Mouse (Mus musculus) intestine, embryonic 15.5 days (tissue): Measurements from ENCODE around the gene Fam185a. TPM values are rescaled to one million over a fixed set of nuclear protein-coding genes. Genes with fewer than 3 reads are reported as not detected.
A peak's percentile ranks its signal among the peaks of the same experiment; 100 is the strongest.

Experiments used
- ATAC-seq: fragments of 200-750 bp; cut with Nextera tagmentation; 2 replicates; pipeline ENCODE4 v1.8.0; 2017; ENCODE audit warnings: moderate TSS enrichment, moderate library complexity
- H3K27ac ChIP-seq: fragments of 300-500 bp; sonication (generic); 2 replicates; pipeline ENCODE4 v1.5.1; 2015; ENCODE audit warnings: mild to moderate bottlenecking, inconsistent platforms
- H3K27me3 ChIP-seq: fragments of 300-500 bp; sonication (generic); replicated peaks from 2 replicates; pipeline ENCODE4 v1.6.1; 2015; ENCODE audit warnings: inconsistent platforms
- H3K36me3 ChIP-seq: fragments of 300-500 bp; sonication (generic); 2 replicates; pipeline ENCODE4 v1.6.1; 2015; ENCODE audit warnings: inconsistent platforms
- H3K4me1 ChIP-seq: fragments of 300-500 bp; sonication (generic); replicated peaks from 2 replicates; pipeline ENCODE4 v1.6.1; 2015; ENCODE audit warnings: inconsistent platforms
- H3K4me2 ChIP-seq: fragments of 300-500 bp; sonication (generic); replicated peaks from 2 replicates; pipeline ENCODE4 v1.6.1; 2015; ENCODE audit warnings: mild to moderate bottlenecking, inconsistent platforms
- H3K4me3 ChIP-seq: fragments of 300-500 bp; sonication (generic); replicated peaks from 2 replicates; pipeline ENCODE4 v1.5.1; 2015; ENCODE audit warnings: inconsistent platforms
- H3K9ac ChIP-seq: fragments of 300-500 bp; sonication (generic); 2 replicates; pipeline ENCODE4 v1.6.1; 2015; ENCODE audit warnings: inconsistent platforms
- H3K9me3 ChIP-seq: fragments of 300-500 bp; sonication (generic); 2 replicates; pipeline ENCODE4 v1.6.1; 2016; ENCODE audit warnings: inconsistent platforms
- WGBS: fragments of 180-500 bp; shearing (Covaris S2); methylation state at CpG from one replicate; pipeline ENCODE4 v1.1.7; 2015; 5-methylcytosine and 5-hydroxymethylcytosine counted together
- polyA plus RNA-seq: library from polyadenylated mRNA; unstranded; fragments of >200 nt; fragmentation: Nextera tagmentation; extraction: Ambion mirVana; gene quantifications from 2 replicates; pipeline ENCODE4 v1.2.1, GENCODE M21; 2015

Gene Fam185a
- polyA plus RNA-seq, 1 experiment from 2014 or later, result 9.7 TPM

DNA sequence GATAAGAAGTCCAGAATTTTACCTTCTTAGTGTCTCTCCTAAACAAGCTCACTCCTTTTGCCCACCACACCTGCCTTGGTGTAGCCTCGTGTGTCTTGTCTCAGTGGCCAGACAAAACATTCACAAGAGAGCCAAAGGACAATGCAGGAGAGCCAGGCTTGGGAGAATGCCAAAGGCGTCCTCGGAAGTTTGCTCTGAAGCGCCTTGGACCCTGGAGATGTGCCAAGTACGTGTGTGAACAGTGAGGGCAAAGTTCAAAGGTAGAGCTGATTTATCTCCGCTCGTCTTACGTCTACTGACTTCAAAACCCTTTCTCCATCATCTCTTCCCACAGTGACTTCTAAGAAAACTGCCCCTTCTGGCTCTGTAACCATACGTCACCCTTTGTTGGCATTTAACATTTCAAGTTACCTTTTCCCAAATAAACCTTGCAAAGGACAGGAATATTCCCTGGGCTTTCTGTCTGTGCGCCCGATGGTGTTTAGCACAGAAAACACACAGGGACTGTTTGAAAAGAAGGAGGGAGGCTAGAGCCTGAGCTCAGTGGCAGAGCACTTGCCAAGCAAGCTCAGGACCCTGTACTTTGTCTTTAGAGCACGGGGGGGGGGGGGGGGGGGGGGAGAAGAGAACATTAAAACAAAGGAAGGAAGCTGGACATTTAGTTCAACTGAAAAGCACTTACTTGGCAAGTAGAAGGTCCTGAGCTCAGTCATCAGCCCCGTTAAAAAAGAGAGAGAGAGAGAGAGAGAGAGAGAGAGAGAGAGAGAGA is 33.0 kb upstream of the Fam185a start:
- Histone ChIP-seq H3K4me2 (peak overlapping the region; percentile 26; the same call in 1 of the 2 replicates), H3K36me3 (no peaks in the 10 kb centered on the region), H3K27ac (no peak overlapping the region), H3K4me1 (peaks cover 5% of the 10 kb centered on the region; the same call in 1 of the 2 replicates), H3K9me3 (no peaks in the 10 kb centered on the region), H3K27me3 (no peaks in the 10 kb centered on the region), H3K4me3 (no peak overlapping the region), H3K9ac (no peak overlapping the region)
- WGBS, result 18% methylated on average over 13 of the region's 13 CpGs
- ATAC-seq, result peak; percentile 88

DNA sequence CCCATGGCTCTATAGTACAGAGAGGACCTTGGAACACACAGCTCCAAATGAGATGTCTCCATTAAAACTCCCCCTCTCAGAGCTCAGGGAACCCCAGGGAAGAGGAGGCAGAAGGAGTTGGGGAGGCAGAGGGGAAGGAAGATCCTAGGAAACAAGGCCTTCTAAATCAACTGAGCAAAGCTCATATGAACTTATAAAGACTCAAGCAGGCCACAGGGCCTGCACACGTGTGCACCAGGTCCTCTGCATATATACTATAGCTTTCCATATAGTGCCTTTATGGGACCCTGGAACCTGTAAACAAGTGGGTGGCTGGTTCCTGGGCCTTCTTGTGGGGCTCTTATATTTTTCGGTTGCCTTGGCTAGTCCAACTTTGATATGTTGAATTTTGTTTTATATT is 30.2 kb upstream of the Fam185a start:
- H3K4me2 ChIP-seq, result no peak overlapping the region
- no peak overlapping the region for H3K4me3 ChIP-seq
- H3K9ac ChIP-seq, result no peak overlapping the region
- H3K9me3 ChIP-seq, result no peaks in the 10 kb centered on the region
- no peak overlapping the region for H3K27ac ChIP-seq
- H3K36me3 ChIP-seq, result no peaks in the 10 kb centered on the region
- ATAC-seq, result no peak
- 90% methylated on average over 2 of the region's 2 CpGs for WGBS
- no peaks in the 10 kb centered on the region for H3K27me3 ChIP-seq
- H3K4me1 ChIP-seq, result peaks cover 5% of the 10 kb centered on the region; the same call in 1 of the 2 replicates

DNA sequence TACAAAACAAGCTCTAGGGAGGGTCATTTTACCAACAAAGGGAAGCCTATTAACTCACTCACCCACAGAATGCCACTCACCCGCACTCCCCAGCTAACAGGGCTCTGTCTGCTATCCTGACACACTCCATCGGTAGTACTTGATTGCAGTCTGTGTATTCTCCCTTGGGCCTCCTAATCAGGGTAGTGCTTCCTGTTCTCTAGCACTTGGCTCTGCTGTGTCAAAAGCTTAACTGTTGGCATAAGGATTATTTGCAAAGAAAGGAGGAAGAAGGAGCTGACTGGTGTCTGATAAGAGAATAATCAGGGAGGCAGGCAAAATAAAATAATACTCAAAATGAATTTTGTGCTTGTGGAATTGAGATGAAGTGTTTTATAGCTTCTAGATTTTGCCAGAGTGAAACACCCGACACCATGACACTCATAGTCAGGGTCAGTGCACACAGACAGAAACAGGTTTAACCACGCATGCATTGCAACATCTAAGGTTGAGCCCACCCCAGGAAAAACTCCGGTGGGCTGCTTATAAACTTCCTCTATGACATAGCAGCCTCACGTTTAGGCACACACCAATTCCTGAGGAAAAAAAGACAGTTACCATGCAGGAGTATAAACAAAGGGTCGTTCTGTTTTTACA is 29.4 kb upstream of the Fam185a start:
- no peak overlapping the region for H3K4me2 ChIP-seq
- H3K27ac ChIP-seq, result no peak overlapping the region
- no peaks in the 10 kb centered on the region for H3K9me3 ChIP-seq
- no peaks in the 10 kb centered on the region for H3K36me3 ChIP-seq
- no peak overlapping the region for H3K4me3 ChIP-seq
- ATAC-seq, result no peak
- 21% methylated on average over 7 of the region's 7 CpGs for WGBS
- no peak overlapping the region for H3K9ac ChIP-seq
- no peaks in the 10 kb centered on the region for H3K27me3 ChIP-seq
- H3K4me1 ChIP-seq, result peaks cover 5% of the 10 kb centered on the region; the same call in 1 of the 2 replicates

DNA sequence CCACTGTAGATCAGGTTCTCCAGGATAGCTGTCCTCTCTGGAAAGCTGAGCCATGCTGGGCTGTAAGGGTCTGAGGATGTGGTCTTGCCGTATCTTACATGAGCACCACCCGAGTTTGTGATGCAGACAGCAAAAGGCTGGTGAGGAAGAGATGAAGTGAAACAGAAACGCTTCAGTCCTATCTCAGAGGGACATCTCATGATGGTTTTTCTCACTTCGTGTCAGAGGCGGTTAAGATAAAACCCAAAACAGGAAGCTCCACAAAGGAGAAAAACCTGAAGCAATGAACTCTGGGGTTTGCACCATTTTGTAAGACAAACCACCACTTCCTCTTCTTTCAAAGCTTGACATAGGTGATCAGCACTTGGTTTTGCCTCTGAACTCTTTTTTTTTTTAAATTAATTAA is 13.5 kb upstream of the Fam185a start:
- Histone ChIP-seq H3K4me3 (no peak overlapping the region), H3K27ac (no peak overlapping the region), H3K9ac (no peak overlapping the region), H3K36me3 (no peaks in the 10 kb centered on the region), H3K27me3 (no peaks in the 10 kb centered on the region), H3K9me3 (no peaks in the 10 kb centered on the region), H3K4me2 (no peak overlapping the region), H3K4me1 (no peaks in the 10 kb centered on the region)
- no peak for ATAC-seq
- WGBS, result 81% methylated on average over 5 of the region's 5 CpGs

- no peaks in the 10 kb centered on the region for H3K9me3 ChIP-seq
- 69% methylated on average over 5 of the region's 5 CpGs for WGBS
- H3K4me2 ChIP-seq, result no peak overlapping the region
- ATAC-seq, result no peak
- H3K36me3 ChIP-seq, result no peaks in the 10 kb centered on the region
- no peaks in the 10 kb centered on the region for H3K27me3 ChIP-seq
- no peak overlapping the region for H3K27ac ChIP-seq
- H3K4me1 ChIP-seq, result no peaks in the 10 kb centered on the region
- H3K4me3 ChIP-seq, result no peak overlapping the region
- H3K9ac ChIP-seq, result no peak overlapping the region
Observed at GRCm38 (mm10) chr5:21412056-21412455, 12.7 kb upstream of the Fam185a start.

DNA sequence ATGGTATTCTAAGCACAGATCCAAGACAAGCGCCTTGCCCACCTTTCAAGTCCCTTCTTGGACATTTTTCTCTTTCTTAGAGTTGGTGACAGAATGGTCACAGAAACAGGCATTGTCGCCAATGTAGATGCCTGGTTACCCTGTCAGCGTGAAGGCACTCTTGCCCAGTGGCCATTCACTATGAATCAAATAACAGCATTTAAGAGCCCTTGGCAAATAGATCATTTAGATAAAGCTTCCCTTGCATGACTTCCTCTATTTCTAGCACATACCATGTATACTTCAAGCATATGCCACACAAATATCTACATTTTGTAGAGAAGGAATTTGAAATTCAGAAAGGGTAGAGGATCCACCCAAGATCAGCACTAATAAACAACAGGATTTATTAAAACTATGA is 11.4 kb upstream of the Fam185a start:
- no peaks in the 10 kb centered on the region for H3K4me1 ChIP-seq
- no peak overlapping the region for H3K4me2 ChIP-seq
- WGBS, result 95% methylated on average over 3 of the region's 3 CpGs
- no peak overlapping the region for H3K27ac ChIP-seq
- H3K9ac ChIP-seq, result no peak overlapping the region
- no peaks in the 10 kb centered on the region for H3K27me3 ChIP-seq
- no peak overlapping the region for H3K4me3 ChIP-seq
- no peak for ATAC-seq
- H3K36me3 ChIP-seq, result no peaks in the 10 kb centered on the region
- no peaks in the 10 kb centered on the region for H3K9me3 ChIP-seq

DNA sequence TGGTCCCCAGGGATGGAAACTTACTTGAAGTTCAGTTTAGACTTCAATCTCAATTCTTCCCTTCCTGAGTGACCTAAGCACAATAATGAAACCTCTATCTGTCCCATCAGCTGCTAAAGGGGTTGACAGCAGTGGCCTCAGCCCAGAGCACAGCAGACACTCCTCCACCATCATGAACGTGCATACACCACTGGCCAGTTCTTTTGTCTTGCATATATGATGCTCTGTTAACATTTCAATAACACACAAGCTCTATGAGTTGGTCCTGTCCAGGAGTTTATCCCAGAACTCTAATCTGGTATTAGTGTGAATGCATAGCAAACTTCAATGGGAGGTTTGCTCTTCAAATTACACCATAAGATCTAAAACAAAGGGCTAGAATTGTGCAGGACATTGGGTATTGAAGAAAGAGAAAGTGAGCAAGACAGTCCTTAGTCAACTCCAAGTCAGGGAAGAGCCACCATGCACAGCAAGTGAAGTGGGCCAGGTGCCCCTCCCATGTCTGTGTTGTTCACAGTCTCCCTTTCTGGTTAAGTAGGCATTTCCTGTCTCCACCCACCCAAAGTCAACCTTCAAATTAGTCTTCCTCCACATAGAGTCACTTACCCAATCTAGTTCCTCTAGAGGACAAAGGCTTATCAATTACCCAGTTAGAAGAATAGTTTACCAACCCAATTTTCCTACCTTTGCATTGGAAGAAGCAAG is 10.5 kb upstream of the Fam185a start:
- 65% methylated on average over 1 of the region's 1 CpGs for WGBS
- Histone ChIP-seq H3K4me2 (no peak overlapping the region), H3K4me3 (no peak overlapping the region), H3K36me3 (no peaks in the 10 kb centered on the region), H3K9me3 (no peaks in the 10 kb centered on the region), H3K27me3 (no peaks in the 10 kb centered on the region), H3K4me1 (no peaks in the 10 kb centered on the region), H3K9ac (no peak overlapping the region), H3K27ac (no peak overlapping the region)
- ATAC-seq, result no peak

- Histone ChIP-seq H3K4me2 (no peak overlapping the region), H3K9ac (no peak overlapping the region), H3K4me1 (no peaks in the 10 kb centered on the region), H3K36me3 (no peaks in the 10 kb centered on the region), H3K9me3 (no peaks in the 10 kb centered on the region), H3K4me3 (no peak overlapping the region), H3K27me3 (no peaks in the 10 kb centered on the region), H3K27ac (no peak overlapping the region)
- ATAC-seq, result no peak
- WGBS, result 69% methylated on average over 4 of the region's 4 CpGs
Observed at GRCm38 (mm10) chr5:21418613-21419012, 6.1 kb upstream of the Fam185a start.

- no peak overlapping the region for H3K27ac ChIP-seq
- no peak for ATAC-seq
- H3K4me2 ChIP-seq, result no peak overlapping the region
- no peaks in the 10 kb centered on the region for H3K4me1 ChIP-seq
- H3K4me3 ChIP-seq, result no peak overlapping the region
- no peaks in the 10 kb centered on the region for H3K9me3 ChIP-seq
- no peak overlapping the region for H3K9ac ChIP-seq
- H3K36me3 ChIP-seq, result no peaks in the 10 kb centered on the region
- WGBS, result 13% methylated on average over 1 of the region's 1 CpGs
- no peaks in the 10 kb centered on the region for H3K27me3 ChIP-seq
Observed at GRCm38 (mm10) chr5:21420609-21421008, 4.1 kb upstream of the Fam185a start.

- H3K4me1 ChIP-seq, result no peaks in the 10 kb centered on the region
- H3K27me3 ChIP-seq, result no peaks in the 10 kb centered on the region
- H3K4me2 ChIP-seq, result peak overlapping the region; percentile 94
- no peak for ATAC-seq
- no peak overlapping the region for H3K9ac ChIP-seq
- no peak overlapping the region for H3K4me3 ChIP-seq
- no peak overlapping the region for H3K27ac ChIP-seq
- WGBS, result 92% methylated on average over 6 of the region's 6 CpGs
- H3K9me3 ChIP-seq, result no peaks in the 10 kb centered on the region
- no peaks in the 10 kb centered on the region for H3K36me3 ChIP-seq
Observed at GRCm38 (mm10) chr5:21426666-21427065, 1.9 kb downstream of the Fam185a start.

DNA sequence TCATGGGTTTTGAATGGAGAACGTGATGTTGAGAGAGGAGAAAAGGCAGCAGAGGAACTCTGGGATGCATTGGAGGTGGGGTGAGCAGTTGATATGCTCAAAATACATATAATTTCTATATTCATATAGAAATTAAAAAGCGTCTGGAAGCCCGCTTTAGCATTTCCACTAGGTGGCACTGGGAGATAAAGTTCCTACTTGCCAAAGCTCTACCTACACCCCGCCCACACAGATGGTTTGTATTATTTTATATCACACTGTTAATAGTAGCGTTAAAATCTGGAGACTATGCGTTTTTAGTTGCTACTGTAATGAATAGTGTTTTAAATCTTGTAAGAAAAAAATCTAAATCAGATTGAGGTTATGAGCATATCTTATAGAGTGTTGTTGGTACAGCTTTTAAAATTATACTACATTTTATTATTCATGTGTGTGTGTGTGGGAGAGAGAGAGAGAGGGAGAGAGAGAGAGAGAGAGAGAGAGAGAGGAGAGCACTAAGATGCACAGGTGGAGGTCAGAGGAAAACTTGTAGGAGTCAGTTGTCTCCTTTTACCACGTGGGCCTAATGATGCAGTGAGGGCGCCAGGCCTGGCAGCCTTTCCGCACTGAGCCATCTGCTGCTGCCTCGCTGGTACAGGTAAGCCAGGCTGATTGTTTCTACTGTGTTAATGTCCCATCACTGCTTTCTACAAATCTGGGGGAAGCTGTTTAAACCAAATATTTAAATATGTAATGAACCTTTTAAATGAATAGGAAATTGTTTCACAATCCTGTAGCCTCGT is 9.6 kb downstream of the Fam185a start:
- Histone ChIP-seq H3K27ac (no peak overlapping the region), H3K9me3 (no peaks in the 10 kb centered on the region), H3K27me3 (no peaks in the 10 kb centered on the region), H3K4me1 (no peaks in the 10 kb centered on the region), H3K9ac (no peak overlapping the region), H3K36me3 (no peaks in the 10 kb centered on the region), H3K4me3 (no peak overlapping the region), H3K4me2 (no peak overlapping the region)
- 68% methylated on average over 11 of the region's 11 CpGs for WGBS
- ATAC-seq, result 0 out of 2 replicates have a peak, but pooled peaks have one; percentile 61

DNA sequence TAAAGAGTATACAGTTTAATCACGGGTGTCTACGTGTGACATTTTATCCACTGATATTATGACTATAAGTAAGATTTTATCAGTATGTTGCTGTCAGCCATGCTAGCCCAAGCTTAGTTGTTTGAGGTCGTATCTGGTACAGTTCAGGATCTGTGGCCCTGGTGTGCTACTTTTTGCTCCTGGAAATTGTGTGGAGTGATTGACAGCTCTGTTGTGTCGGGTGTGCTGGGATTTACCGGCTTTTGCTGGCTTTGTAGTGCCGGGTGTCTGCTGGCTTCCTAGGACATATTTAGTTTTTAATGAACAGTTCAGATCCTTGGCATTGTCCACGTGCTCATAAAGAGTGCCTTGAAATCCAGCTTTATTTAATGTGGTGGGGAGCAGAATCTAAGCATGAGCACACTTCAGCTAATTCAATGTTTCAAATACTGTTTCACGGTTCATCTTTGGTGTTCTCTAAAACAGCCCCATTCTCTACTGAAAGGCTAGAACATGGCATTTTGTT is 11.8 kb downstream of the Fam185a start:
- no peak for ATAC-seq

More for the DNA sequence above, 11.8 kb downstream of the Fam185a start:
- no peaks in the 10 kb centered on the region for H3K36me3 ChIP-seq
- H3K9ac ChIP-seq, result no peak overlapping the region
- no peaks in the 10 kb centered on the region for H3K9me3 ChIP-seq
- H3K4me2 ChIP-seq, result no peak overlapping the region
- H3K4me3 ChIP-seq, result no peak overlapping the region
- H3K27ac ChIP-seq, result no peak overlapping the region
- H3K4me1 ChIP-seq, result 0 out of 2 replicates have a peak, but pooled peaks cover 3% of the 10 kb centered on the region
- WGBS, result 77% methylated on average over 8 of the region's 8 CpGs
- H3K27me3 ChIP-seq, result no peaks in the 10 kb centered on the region
